Mouse (Mus musculus) kidney, adult 2 months (tissue): Measurements from ENCODE around the gene Tecta. TPM values are rescaled to one million over a fixed set of nuclear protein-coding genes. Genes with fewer than 3 reads are reported as not detected.

Experiments used
- DNase-seq: peaks from one replicate; pipeline ENCODE4 v3.0.0; 2021
- H3K27ac ChIP-seq: fragments of 200-500 bp; 2 replicates; pipeline ENCODE4 v1.5.1; 2012; ENCODE audit warnings: low read depth, low read length, control low read depth, inconsistent platforms; ENCODE audit not compliant: insufficient read depth
- H3K27me3 ChIP-seq: fragments of 200-500 bp; replicated peaks from 2 replicates; pipeline ENCODE4 v1.6.1; 2012; ENCODE audit warnings: mild to moderate bottlenecking, moderate library complexity, low read length, inconsistent platforms; ENCODE audit not compliant: control insufficient read depth, insufficient read depth
- H3K36me3 ChIP-seq: fragments of 200-500 bp; 2 replicates; pipeline ENCODE4 v1.6.1; 2012; ENCODE audit warnings: mild to moderate bottlenecking, moderate library complexity, low read length, inconsistent platforms; ENCODE audit not compliant: control insufficient read depth, insufficient read depth
- H3K4me1 ChIP-seq: fragments of 200-500 bp; 2 replicates; pipeline ENCODE4 v1.6.1; 2011; ENCODE audit warnings: low read length; ENCODE audit not compliant: control insufficient read depth, insufficient read depth
- H3K4me3 ChIP-seq: fragments of 200-500 bp; 2 replicates; pipeline ENCODE4 v1.5.1; 2011; ENCODE audit warnings: mild to moderate bottlenecking, low read depth, low read length, control low read depth; ENCODE audit not compliant: insufficient read depth
- CTCF ChIP-seq: fragments of 200-500 bp; conservative IDR thresholded peaks from 2 replicates; pipeline ENCODE4 v1.5.1; 2011; ENCODE audit warnings: low read depth, mild to moderate bottlenecking, control low read depth, low read length, moderate library complexity, mixed read lengths; ENCODE audit not compliant: insufficient read depth, insufficient read length
- POLR2A ChIP-seq: fragments of 200-500 bp; IDR thresholded peaks from one replicate; pipeline ENCODE4 v1.6.1; 2011; ENCODE audit warnings: low read depth, low read length, control low read depth
- WGBS: fragments of 180-500 bp; shearing (Covaris S2); methylation state at CpG from one replicate; pipeline ENCODE4 v1.1.7; 2018; 5-methylcytosine and 5-hydroxymethylcytosine counted together
- polyA plus RNA-seq: library from polyadenylated mRNA; depleted of rRNA; stranded (reverse); fragments of >200 nt; gene quantifications from 2 replicates; pipeline ENCODE4 v1.2.3, GENCODE M21; 2012

Gene Tecta
- polyA plus RNA-seq, 1 experiment = 0.08 TPM

GRCm38 (mm10) chr9:42428060-42428924, 28.6 kb upstream of the Tecta start:
- TF ChIP-seq CTCF (no peak), POLR2A (no peak)
- 66% methylated on average over 12 of the region's 12 CpGs for WGBS
- Histone ChIP-seq H3K4me3 (no peak overlapping the region), H3K27ac (0 out of 2 replicates have a peak overlapping the region, but pooled peaks have one; percentile 36), H3K36me3 (0 out of 2 replicates have a peak, but pooled peaks cover 2% of the 10 kb centered on the region), H3K4me1 (no peaks in the 10 kb centered on the region), H3K27me3 (no peaks in the 10 kb centered on the region)
- DNase-seq = peak; percentile 52

GRCm38 (mm10) chr9:42426661-42427358, 27.1 kb upstream of the Tecta start:
- Histone ChIP-seq H3K4me3 (no peak overlapping the region), H3K4me1 (no peaks in the 10 kb centered on the region), H3K36me3 (0 out of 2 replicates have a peak, but pooled peaks cover 2% of the 10 kb centered on the region), H3K27ac (no peak overlapping the region), H3K27me3 (no peaks in the 10 kb centered on the region)
- 88% methylated on average over 10 of the region's 10 CpGs for WGBS
- no peak for DNase-seq
- TF ChIP-seq CTCF (no peak), POLR2A (no peak)

- H3K36me3 ChIP-seq = no peaks in the 10 kb centered on the region; the same call in 1 of the 2 replicates
- WGBS = 80% methylated on average over 2 of the region's 2 CpGs
Measured at GRCm38 (mm10) chr9:42423649-42424048, 23.9 kb upstream of the Tecta start.

GRCm38 (mm10) chr9:42419687-42420086, 20.0 kb upstream of the Tecta start:
- Histone ChIP-seq H3K4me3 (no peak overlapping the region), H3K27me3 (no peaks in the 10 kb centered on the region), H3K27ac (no peak overlapping the region), H3K36me3 (peaks cover 1% of the 10 kb centered on the region; the same call in 1 of the 2 replicates), H3K4me1 (no peaks in the 10 kb centered on the region)
- TF ChIP-seq POLR2A (no peak), CTCF (no peak)
- WGBS = 96% methylated on average over 2 of the region's 2 CpGs
- no peak for DNase-seq

More at GRCm38 (mm10) chr9:42423649-42424048, 23.9 kb upstream of the Tecta start:
- Histone ChIP-seq H3K27ac (no peak overlapping the region), H3K4me3 (no peak overlapping the region), H3K27me3 (no peaks in the 10 kb centered on the region), H3K4me1 (no peaks in the 10 kb centered on the region)
- DNase-seq = no peak
- TF ChIP-seq CTCF (no peak), POLR2A (no peak)

- no peak for DNase-seq
- no peak overlapping the region for H3K4me3 ChIP-seq
- no peak for TF ChIP-seq POLR2A
- TF ChIP-seq CTCF = no peak
- no peak overlapping the region for H3K27ac ChIP-seq
- no peaks in the 10 kb centered on the region for H3K4me1 ChIP-seq
- no peaks in the 10 kb centered on the region for H3K27me3 ChIP-seq
- 92% methylated on average over 5 of the region's 5 CpGs for WGBS
- H3K36me3 ChIP-seq = peaks cover 1% of the 10 kb centered on the region; the same call in 1 of the 2 replicates
Measured at GRCm38 (mm10) chr9:42418786-42419185, 19.1 kb upstream of the Tecta start.

- Histone ChIP-seq H3K4me1 (no peaks in the 10 kb centered on the region), H3K27me3 (no peaks in the 10 kb centered on the region), H3K4me3 (no peak overlapping the region), H3K27ac (no peak overlapping the region), H3K36me3 (peaks cover 3% of the 10 kb centered on the region; the same call in 1 of the 2 replicates)
- WGBS = 69% methylated on average over 12 of the region's 12 CpGs
- no peak for DNase-seq
- TF ChIP-seq CTCF = no peak
- no peak for TF ChIP-seq POLR2A
Measured at GRCm38 (mm10) chr9:42417352-42417952, 17.7 kb upstream of the Tecta start.

DNA sequence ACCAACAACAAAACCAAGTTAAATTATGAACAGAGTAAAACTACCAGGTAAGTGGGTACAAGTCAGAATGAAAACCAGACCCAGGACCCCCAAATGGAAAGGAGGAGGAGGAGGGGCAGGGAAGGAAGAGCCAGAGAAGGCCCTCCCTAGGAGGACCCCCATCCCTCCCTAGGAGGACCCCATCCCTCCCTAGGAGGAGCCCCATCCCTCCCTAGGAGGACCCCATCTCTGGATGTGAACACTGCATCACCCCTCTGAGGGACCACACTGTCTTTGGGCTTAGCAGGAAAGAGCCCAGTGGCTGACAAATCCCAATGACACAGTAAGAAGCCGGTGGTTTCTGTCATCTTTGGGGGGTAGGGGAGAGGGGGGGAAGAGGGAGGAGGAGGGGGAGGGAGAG, 15.5 kb upstream of the Tecta start:
- no peaks in the 10 kb centered on the region for H3K4me1 ChIP-seq
- 47% methylated on average over 1 of the region's 1 CpGs for WGBS
- peaks cover 3% of the 10 kb centered on the region; the same call in 1 of the 2 replicates for H3K36me3 ChIP-seq
- H3K27ac ChIP-seq = no peak overlapping the region
- H3K27me3 ChIP-seq = no peaks in the 10 kb centered on the region
- H3K4me3 ChIP-seq = no peak overlapping the region
- no peak for DNase-seq
- no peak for TF ChIP-seq CTCF
- TF ChIP-seq POLR2A = no peak
